In genomic region chr1:167979588-167979987, GRCm38 (mm10) we compare ENCODE assay signal across 22 mouse cellular contexts.
"Had no signal": no experiment of that assay in that cellular context is flagged by ENCODE, and none has a peak within 500 bp of the region (broad histone marks: within the 10 kb centered on the region; RNA-seq: fewer than 3 reads in every experiment).

No protein-coding gene starts in this region.

- DNase-seq: kidney, adult 2 months; kidney, postnatal 10 days; kidney, postnatal 36 days; left cerebral cortex, postnatal 4 days; lung, adult 2 months; right cerebral cortex, postnatal 25 days; spleen, adult 18-20 months; thymus, adult 18-20 months; thymus, postnatal 36 days had no signal

- H3K4me1 ChIP-seq: kidney, embryonic 15.5 days; limb, embryonic 12.5 days; limb, embryonic 15.5 days; liver, embryonic 12.5 days; liver, embryonic 15.5 days; midbrain, embryonic 12.5 days; midbrain, embryonic 15.5 days; neural tube, embryonic 13.5 days had no signal

- H3K4me3 ChIP-seq: kidney, embryonic 15.5 days; limb, embryonic 12.5 days; limb, embryonic 15.5 days; liver, embryonic 12.5 days; liver, embryonic 15.5 days; midbrain, embryonic 12.5 days; midbrain, embryonic 15.5 days; myocyte; neural tube, embryonic 13.5 days had no signal

- H3K4me2 ChIP-seq: hindbrain, embryonic 14.5 days; kidney, embryonic 15.5 days; limb, embryonic 12.5 days; limb, embryonic 15.5 days; liver, embryonic 12.5 days; liver, embryonic 15.5 days; midbrain, embryonic 12.5 days; midbrain, embryonic 15.5 days; neural tube, embryonic 13.5 days had no signal

- ATAC-seq: hindbrain, postnatal 0 days; inflammation-experienced regulatory T-cells, adult 6 months; liver, embryonic 12.5 days; midbrain, embryonic 15.5 days had no signal

- H3K27ac ChIP-seq: hindbrain, embryonic 14.5 days; hindbrain, postnatal 0 days; kidney, embryonic 15.5 days; limb, embryonic 12.5 days; limb, embryonic 15.5 days; liver, embryonic 12.5 days; liver, embryonic 15.5 days; macrophage; midbrain, embryonic 12.5 days; midbrain, embryonic 15.5 days; neural tube, embryonic 13.5 days had no signal

- H3K9ac ChIP-seq: hindbrain, embryonic 14.5 days; kidney, embryonic 15.5 days; limb, embryonic 12.5 days; limb, embryonic 15.5 days; liver, embryonic 12.5 days; liver, embryonic 15.5 days; midbrain, embryonic 12.5 days; midbrain, embryonic 15.5 days; neural tube, embryonic 13.5 days had no signal

- H3K36me3 ChIP-seq: kidney, embryonic 15.5 days; limb, embryonic 12.5 days; limb, embryonic 15.5 days; liver, embryonic 12.5 days; liver, embryonic 15.5 days; midbrain, embryonic 12.5 days; midbrain, embryonic 15.5 days; neural tube, embryonic 13.5 days had no signal

- H3K27me3 ChIP-seq: kidney, embryonic 15.5 days; limb, embryonic 12.5 days; limb, embryonic 15.5 days; liver, embryonic 12.5 days; liver, embryonic 15.5 days; midbrain, embryonic 12.5 days; midbrain, embryonic 15.5 days; neural tube, embryonic 13.5 days had no signal

- H3K9me3 ChIP-seq: kidney, embryonic 15.5 days; limb, embryonic 12.5 days; limb, embryonic 15.5 days; liver, embryonic 12.5 days; liver, embryonic 15.5 days; midbrain, embryonic 12.5 days; midbrain, embryonic 15.5 days; neural tube, embryonic 13.5 days had no signal
